ENCODE assay signal across 8 mouse cellular contexts in the genomic region with DNA sequence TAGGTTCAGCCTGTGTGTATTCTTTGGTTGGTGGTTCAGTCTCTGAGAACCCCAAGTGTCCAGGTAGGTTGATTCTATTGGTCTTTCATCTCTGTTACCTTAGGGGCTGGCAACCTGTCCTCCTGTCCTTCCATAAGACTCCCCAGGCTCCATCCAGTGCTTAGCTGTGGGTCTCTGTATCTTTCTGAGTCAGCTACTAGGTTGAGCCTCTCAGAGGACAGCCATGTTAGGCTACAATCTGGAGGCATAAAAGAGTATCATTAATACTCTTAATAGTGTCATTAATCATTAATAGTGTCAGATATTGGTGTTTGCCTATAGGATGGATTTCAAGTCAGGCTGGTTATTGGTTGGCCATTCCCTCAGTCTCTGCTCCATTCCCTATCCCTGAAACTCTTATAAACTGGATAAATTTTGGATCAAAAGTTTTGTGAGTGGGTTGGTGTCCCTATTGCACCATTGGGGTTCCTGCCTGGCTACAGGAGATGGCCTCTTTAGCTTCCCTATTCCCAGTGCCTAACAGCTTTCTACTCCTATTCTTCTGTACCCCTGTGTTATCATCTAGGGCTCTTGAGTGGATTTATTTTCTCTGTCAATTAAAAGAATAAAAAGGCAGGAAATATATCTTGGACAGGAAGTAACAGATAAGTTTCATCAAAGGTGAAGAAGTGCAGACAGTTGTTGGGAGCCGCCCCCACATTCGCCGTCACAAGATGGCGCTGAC.
DNase-seq lines count a peak whose midpoint lies in the region; ATAC-seq and TF ChIP-seq lines count a peak whose summit lies in the region.

No protein-coding gene starts in this region.

- no peaks in the 10 kb centered on the region for H3K27me3 ChIP-seq in heart, adult 2 months (ENCODE audit: control insufficient read depth, insufficient read depth, low read length)
- H3K27me3 ChIP-seq in heart, postnatal 0 days (ENCODE audit: control insufficient read depth, insufficient read depth, low read length), result no peaks in the 10 kb centered on the region

- no peak for TF ChIP-seq POLR2A in heart, adult 2 months (IDR thresholded peaks at IDR 0.05; ENCODE audit: insufficient read depth, low read depth, low read length)

- no peak for DNase-seq in heart, adult 2 months
- no peak for DNase-seq in heart, adult 9 months (ENCODE audit: low spot score in 2 of 2)
- peak; percentile 70 for DNase-seq in Muller cell, postnatal 12 days (ENCODE audit: inconsistent ontology term)
- peak; percentile 42 for DNase-seq in heart, postnatal 0 days (ENCODE audit: low spot score)
- DNase-seq in ovary, postnatal 36 days (ENCODE audit: low spot score), result no peak
- no peak for DNase-seq in adrenal gland, postnatal 25 days
- DNase-seq in cerebellum, postnatal 25 days, result no peak

- 0 out of 2 replicates have a peak, but pooled peaks have one; percentile 17 for ATAC-seq in heart, postnatal 0 days (ENCODE audit: insufficient read depth, low read depth)
- ATAC-seq in megakaryocyte-erythroid progenitor cell, adult 5-6 weeks (replicated peaks; ENCODE audit: low FRiP score, low TSS enrichment, poor library complexity, severe bottlenecking), result peak; percentile 68

- 0 out of 2 replicates have a peak, but pooled peaks have one; percentile 7 for TF ChIP-seq CTCF in heart, adult 2 months (IDR thresholded peaks at IDR 0.05)
- no peak for TF ChIP-seq CTCF in heart, postnatal 0 days (IDR thresholded peaks at IDR 0.05; ENCODE audit: low read depth)

- H3K9me3 ChIP-seq in heart, postnatal 0 days (replicated peaks; ENCODE audit: control insufficient read depth, low read length), result no peaks in the 10 kb centered on the region

- no peak overlapping the region for H3K4me3 ChIP-seq in heart, adult 2 months
- no peak overlapping the region for H3K4me3 ChIP-seq in heart, postnatal 0 days (ENCODE audit: low read depth, low read length)

- no peaks in the 10 kb centered on the region for H3K36me3 ChIP-seq in heart, adult 2 months (ENCODE audit: control insufficient read depth, insufficient read depth, low read length)
- no peaks in the 10 kb centered on the region for H3K36me3 ChIP-seq in heart, postnatal 0 days (replicated peaks; ENCODE audit: control insufficient read depth, insufficient read depth, low read length)

- no peak overlapping the region for H3K9ac ChIP-seq in heart, adult 2 months (ENCODE audit: low read depth, low read length)
- H3K9ac ChIP-seq in heart, postnatal 0 days (replicated peaks; ENCODE audit: low read depth, low read length), result no peak overlapping the region

- H3K4me1 ChIP-seq in heart, adult 2 months (ENCODE audit: control insufficient read depth, insufficient read depth, low read length), result peaks cover 2% of the 10 kb centered on the region; the same call in 1 of the 2 replicates
- H3K4me1 ChIP-seq in heart, postnatal 0 days (ENCODE audit: control insufficient read depth, insufficient read depth), result 0 out of 2 replicates have a peak, but pooled peaks cover 3% of the 10 kb centered on the region

- no peaks in the 10 kb centered on the region for H3K79me2 ChIP-seq in heart, adult 2 months (replicated peaks; ENCODE audit: control insufficient read depth, insufficient read depth, low read length)

- no peak overlapping the region; the same call in 1 of the 2 replicates for H3K27ac ChIP-seq in heart, adult 2 months
- peak overlapping the region; percentile 61 for H3K27ac ChIP-seq in heart, postnatal 0 days (ENCODE audit: low read depth)

- TF ChIP-seq EP300 in heart, adult 2 months (IDR thresholded peaks at IDR 0.05; ENCODE audit: insufficient read depth, low read depth, low read length), result no peak
- no peak for TF ChIP-seq EP300 in heart, postnatal 0 days (IDR thresholded peaks at IDR 0.05; ENCODE audit: low read depth)

- WGBS in heart, adult 2 months, result 11% methylated on average over 4 of the region's 4 CpGs
- WGBS in heart, postnatal 0 days, result 14% methylated on average over 4 of the region's 4 CpGs

- no peak overlapping the region for H3K4me2 ChIP-seq in heart, postnatal 0 days (ENCODE audit: low read depth, low read length)

- intact Hi-C loops in heart, adult 2 months (cut with DNase I), result loop anchor here (10.0 kb wide), 1 partner anchor 1850 kb away; no protein-coding TSS in a partner anchor

Comparison
In these comparisons a context has a peak if more than half of its experiments do, and no peak if none do; other contexts are left out.
1. DNase-seq: peak in Muller cell, postnatal 12 days (single experiment) and heart, postnatal 0 days (single experiment); none in heart, adult 2 months (0 of 2), heart, adult 9 months (0 of 2), ovary, postnatal 36 days (single experiment), adrenal gland, postnatal 25 days (single experiment) and cerebellum, postnatal 25 days (0 of 2).